Mouse (Mus musculus) layer of hippocampus, adult 8-10 months (tissue): ENCODE measurements around the gene Fam169b. TPM values are rescaled to one million over a fixed set of nuclear protein-coding genes. Genes with fewer than 3 reads are reported as not detected.
"Not testable (repeated sequence)": the region's sequence is repeated elsewhere in the genome, so short reads cannot be mapped to it uniquely, and the experiment has no call there.

ENCODE experiments used
- DNase-seq, 2 experiments: peaks; one replicate each; pipeline ENCODE4 v3.0.0; 2022; ENCODE audit warnings: low spot score in 2 of 2
- total RNA-seq, 4 experiments: library from RNA; stranded (reverse); gene quantifications; 2 replicates each; pipeline ENCODE4 v1.2.4; 2022

The Fam169b gene
- total RNA-seq, 4 experiments from 2014 or later = 0.36 to 1.3 (median 0.81) TPM

GRCm38 (mm10) chr7:68264028-68264453 lies 9.6 kb upstream of the Fam169b start, which contains the start of gene Pgpep1l:
Gene Pgpep1l (minus strand): TSS chr7:68264233.
- peak; percentile 12 to 17 for DNase-seq

DNA sequence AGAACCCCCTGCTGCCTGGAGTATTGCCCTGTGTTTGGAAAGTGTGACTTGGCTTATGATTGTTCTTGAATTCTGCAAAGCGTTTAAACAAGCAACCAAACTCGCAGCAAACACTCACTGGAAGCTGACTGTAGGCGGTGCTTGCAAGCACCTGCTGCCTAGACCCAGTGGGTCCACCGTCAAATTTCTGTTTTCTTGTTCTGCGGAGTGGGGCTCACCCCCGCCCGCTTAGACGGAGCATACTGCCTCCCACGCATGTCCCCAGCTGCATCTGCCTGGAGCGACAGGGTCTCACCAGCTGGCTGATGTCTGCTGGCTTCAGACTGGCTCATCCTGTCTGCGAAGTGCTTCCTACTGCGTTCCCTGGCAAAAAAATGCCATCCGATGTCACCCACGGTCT lies 9.1 kb upstream of the Fam169b start:
- peak; percentile 81 to 82 for DNase-seq

DNA sequence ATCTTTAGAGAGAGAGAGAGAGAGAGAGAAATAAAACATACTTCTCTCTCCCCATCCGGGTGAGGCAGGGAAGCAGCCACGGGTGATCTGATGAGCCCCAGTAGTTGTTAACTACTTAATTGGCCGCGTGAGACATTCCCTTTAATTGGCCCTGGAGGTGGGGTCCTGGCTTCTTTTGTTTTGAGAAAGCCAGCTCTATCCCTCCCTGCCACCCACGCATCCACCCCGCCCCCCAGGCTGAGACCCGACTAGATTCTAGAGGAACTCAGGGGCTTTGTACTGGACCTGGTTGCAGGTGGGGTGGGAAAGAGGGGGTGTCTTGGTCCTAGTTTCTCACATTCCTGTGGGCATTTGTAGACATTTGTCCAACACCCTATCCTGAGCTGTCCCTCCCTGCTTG lies 8.2 kb upstream of the Fam169b start:
- DNase-seq = no peak

DNA sequence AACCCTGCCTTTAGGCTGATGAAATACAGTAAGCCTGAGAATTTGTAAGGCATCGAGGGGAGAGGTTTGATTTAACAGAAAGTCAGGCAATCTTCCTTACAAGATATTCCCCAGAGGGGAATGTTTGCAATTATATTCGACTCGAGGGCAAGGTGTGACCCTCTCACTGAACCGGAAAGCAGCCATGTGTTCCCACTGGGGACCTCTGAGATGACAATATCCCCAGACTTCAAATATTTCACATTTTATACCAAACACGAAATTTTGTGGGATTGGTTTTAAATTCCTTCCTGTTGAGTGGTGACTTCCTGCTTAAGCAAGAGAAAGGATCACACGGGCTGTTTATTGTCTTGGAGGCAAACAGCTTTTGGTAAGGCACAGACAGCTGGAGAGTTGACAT lies 6.9 kb upstream of the Fam169b start:
- DNase-seq = no peak

DNA sequence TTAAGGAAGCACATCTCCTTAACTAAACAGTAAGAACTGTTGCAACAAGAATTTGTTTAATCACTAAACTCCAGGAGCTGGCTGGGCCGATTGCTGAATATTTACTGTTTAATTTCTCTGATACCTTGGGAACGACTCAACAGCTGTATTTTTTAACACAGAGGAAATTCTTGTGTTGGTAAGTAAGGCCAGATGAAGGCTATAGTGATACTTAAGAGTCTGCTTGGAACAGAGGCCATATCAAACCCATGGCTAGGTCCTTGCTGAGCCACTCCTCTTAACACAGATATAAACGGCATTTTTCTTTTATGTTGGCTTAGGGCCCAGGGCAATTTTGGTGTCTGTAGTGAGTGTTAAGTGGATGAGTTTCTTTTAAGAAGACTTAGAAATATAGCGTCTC lies 3.1 kb upstream of the Fam169b start:
- DNase-seq = no peak

DNA sequence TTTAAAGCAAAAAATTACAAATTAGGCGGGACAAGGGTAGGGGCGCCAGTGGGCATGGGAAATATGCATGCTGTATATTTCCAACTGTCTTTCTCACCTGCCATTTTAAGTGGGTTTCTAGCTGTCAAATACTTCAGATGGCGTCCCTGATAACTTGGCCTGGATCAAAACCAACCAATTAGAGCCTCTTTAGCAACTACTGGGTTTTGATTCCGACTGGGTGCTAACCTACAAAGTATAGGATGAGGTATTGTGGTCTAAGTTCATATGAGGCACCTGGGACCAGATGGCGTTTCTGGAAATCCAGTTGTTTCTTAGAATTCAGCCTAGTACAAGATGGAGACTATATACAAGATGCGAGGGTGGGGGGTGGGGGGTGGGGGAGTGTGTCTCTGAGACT lies 1.8 kb upstream of the Fam169b start:
- DNase-seq = no peak

DNA sequence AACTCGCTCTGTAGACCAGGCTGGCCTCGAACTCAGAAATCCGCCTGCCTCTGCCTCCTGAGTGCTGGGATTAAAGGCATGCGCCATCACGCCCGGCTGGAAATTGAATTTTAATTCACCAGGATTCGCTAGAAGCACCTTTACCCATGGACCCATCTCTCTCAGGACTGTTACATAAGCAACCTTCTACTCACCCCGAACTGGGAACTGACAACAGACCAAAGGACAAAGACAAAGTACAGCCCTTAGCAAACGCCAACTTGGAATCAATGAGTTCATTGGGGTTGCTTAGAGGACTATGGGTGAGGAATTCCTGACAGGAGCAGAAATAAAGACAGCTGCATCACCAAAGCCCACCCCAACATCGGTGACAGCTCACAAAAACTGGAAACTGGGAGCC lies 1.0 kb upstream of the Fam169b start:
- no peak for DNase-seq

GRCm38 (mm10) chr7:68274218-68274617 lies 579 bp downstream of the Fam169b start:
- DNase-seq = no peak

GRCm38 (mm10) chr7:68274951-68275350 lies 1.3 kb downstream of the Fam169b start:
- no peak for DNase-seq

DNA sequence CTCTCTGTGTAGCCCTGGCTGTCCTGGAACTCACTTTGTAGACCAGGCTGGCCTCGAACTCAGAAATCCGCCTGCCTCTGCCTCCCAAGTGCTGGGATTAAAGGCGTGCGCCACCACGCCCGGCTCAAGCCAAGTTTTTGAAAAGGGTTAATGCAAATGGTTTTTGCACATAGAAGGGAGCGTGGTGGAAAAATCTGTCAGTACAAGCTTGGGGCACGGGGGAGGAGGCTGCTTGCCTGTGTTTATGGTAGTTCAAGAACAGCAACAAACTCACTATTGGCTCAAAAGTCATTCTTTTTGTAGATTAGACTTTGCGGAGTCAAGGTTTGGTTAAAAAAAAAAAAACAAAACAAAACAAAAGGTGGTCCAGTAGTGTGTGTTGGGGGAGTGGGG lies 1.8 kb downstream of the Fam169b start:
- DNase-seq = not testable (repeated sequence)

DNA sequence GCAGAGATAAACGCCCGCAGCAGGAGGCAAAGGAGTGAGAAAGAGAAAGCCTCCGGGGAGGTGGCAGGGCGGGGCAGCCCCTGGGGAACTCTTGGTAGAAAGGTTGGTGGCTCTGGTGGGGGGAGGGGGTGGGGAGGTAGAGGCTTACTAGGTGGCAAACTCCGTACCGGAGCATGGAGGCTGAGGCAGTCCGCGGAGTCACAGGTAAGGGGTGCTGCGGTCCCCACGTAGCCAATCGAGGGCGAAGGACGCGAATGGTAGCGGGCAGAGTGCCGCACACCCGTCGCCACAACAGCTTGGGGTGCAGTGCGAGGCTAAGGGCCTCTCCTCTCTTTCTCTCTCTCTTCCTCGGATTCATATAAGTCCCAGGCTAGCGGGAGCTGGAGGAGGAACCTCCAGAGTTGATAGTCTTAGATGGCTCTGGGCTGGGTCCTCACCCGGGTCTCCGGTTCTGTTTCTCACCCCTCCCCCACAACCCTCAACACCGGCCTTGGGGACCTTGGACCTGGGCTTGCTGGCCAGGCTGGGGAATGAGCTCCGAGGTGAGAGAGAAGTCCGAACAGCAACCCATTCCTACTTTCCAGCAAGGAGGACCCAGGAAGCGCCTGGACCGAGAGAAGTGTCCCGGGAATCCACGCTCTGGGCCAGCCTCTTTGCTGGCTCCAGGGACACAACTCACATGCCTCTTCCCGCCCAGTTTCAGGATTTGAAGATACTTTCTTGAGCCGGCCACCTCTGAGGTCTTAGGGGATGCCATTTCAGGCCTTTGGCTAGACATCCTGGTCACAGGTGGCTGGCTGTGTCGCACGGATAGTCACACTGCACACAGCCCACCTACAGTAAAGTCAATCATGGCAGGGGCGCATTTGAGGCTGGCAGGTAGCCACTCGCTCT lies 2.4 kb downstream of the Fam169b start:
- DNase-seq = no peak

DNA sequence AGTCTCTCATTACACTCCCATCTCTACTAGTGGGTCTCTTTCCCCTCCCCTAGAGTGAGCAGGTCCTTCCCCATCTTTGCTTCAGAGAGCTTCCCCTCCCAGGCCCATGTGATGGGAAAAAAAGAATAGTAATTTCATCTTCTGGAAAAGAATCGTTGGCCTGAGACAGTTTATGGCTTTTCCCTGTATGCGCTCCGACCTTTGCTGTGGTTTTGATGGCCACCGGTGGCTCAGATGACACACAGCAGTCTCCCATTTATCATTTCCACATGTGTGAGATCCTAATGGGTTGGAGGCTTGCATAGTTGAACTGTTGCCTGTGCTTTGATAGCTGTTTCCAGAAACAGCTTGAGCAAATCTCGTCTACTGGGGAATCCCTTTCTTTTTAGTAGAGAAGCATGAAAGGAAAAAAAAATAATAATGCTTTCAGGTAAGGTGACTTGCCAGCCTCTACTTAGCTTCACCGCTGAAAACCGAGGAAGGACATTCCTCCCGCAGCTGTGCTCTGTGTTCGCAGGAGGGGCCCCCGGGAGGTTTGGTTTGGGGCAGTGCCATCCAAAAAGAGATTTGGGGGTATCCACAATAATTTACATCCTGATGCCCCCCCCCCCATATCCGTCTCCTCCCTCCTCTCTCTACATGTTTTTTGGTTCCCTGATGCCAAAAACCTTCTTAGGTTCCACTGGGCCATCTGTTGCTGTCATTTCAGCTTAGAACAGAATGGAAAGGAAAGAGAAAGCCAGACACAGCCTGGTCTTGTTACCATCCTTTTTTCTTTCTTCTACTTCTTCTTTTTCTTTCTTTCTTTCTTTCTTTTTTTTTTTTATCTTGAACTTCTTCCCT lies 3.6 kb downstream of the Fam169b start:
- DNase-seq = no peak

DNA sequence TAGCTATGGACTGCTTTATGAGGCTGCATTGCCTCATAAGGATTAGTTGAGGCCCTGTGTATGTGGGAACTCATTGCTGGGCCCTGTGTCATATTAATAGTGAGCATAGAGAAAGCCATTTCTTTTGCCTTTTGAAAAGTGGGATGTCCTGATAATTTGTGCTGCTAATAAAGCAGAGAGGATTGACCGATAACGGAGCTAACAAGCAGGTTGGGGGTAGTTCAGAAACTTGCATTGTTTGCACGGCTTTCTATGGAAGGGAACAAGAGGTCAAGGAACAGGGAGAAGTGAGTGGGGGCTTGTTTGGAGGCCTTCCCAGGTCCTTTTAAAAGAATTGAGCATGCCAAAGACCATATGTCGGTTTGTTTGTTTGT lies 4.2 kb downstream of the Fam169b start:
- no peak for DNase-seq

DNA sequence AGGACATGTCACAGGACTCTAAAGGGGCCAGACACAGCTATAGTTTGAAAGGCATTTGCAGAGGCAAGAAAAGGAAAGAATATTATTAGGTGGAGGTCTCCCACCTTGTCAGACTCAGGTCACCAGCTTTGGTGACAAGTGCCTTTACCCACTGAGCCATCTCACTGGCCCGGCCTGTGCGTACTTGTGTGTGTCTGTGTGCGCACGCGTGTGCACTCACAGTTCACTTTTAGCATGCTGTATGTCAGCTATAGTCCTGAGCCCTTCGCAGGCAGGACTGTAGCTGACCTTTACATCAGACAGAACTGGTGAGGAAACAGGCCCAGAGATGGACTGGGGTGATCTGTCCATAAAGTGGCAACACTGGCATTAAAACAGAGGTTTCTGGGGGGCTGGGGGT lies 4.7 kb downstream of the Fam169b start:
- DNase-seq = no peak

DNA sequence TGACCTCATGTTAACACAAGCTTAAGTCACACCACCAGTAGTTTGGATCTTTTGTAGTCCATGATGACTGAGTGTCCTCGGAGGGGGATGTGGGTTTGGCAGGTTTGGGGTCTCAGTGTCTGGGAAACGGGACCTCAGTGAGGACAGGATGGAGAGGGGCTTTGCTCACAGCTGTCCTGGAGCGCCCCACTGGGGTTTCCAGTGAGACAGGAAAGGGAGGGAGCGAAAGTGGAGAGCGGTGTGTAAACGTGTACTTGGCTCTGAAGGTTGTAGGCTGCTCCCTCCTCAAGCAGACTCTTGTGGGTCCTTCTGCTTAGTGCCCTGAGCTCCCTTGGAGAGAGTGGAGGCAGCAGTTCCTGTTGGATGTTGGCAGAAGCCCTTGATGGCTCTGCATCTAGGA lies 5.3 kb downstream of the Fam169b start:
- DNase-seq = no peak

DNA sequence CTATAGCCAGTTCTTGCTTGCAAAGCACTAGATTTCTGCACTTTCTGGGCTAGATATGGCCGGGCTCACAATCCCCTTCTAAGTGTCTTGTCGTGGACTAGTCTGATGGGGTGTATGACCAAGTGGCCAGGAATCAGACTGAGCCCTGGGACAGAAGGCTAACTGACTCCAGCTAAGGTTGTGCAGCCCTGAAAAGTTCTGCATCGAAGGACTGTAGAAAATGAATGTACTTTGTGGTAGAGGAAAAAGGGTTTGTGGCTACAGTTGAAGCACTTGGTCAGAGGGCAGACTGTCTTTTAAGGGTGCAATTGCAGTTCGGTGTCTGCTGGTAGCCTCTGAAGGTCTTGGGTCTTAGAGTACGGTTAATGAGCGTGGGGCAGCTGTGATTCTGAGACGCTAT lies 5.8 kb downstream of the Fam169b start:
- DNase-seq = no peak

- no peak for DNase-seq
Measured at GRCm38 (mm10) chr7:68280352-68280869, 6.8 kb downstream of the Fam169b start.

- no peak for DNase-seq
Measured at GRCm38 (mm10) chr7:68281341-68281740, 7.7 kb downstream of the Fam169b start.

DNA sequence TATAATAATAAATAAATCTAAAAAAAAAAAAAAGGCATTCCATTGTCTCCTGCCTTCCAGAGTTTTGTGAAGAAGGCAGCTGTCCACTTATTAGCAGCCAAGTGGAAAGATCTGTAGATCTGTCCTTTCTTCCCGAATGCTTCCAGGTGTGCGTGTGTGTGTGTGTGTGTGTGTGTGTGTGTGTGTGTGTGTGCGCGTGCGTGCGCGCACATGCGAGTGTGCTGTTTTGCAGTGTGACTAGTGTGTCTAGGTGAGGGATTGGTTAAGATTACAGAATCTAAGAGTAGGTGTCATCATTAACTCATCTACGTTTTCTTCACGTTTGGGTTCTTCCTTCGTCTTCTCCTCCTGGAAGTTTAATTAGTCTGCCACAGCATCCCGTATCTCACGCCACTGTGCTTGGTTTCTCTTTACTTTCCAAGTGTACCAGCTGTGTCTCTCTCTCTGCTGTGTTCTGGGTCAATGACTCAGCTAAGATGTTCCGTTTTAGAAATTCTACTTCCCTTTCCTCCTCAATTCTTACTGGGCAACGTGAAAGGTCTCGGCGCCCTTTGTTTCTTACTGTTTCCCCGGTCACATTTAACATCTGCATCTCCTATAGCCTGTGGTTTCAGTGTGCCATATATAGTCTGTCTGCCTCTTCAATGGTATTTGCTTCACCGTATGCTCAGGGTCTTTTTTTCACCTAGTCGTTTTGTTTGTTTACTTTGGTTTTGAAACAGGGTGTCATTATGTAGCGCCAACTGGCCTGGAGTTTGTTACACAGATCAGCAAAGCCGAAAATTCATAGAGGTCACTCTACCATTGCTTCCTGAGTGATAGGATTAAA lies 8.9 kb downstream of the Fam169b start:
- no peak for DNase-seq

DNA sequence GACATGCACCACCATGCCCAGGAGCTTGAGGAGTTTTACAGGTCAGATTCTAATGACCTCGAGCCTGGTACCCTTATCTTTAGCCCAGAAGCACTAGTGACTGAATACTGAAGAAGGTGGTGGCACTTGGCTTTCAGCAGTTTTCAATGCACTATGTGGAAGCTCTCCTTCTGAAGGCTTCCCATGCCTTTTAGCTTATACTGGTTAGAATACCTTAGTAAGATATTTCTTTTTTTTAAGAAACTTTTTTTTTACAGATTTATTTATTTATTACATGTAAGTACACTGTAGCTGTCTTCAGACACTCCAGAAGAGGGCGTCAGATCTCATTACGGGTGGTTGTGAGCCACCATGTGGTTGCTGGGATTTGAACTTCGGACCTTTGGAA lies 9.5 kb downstream of the Fam169b start:
- DNase-seq = not testable (repeated sequence)

DNA sequence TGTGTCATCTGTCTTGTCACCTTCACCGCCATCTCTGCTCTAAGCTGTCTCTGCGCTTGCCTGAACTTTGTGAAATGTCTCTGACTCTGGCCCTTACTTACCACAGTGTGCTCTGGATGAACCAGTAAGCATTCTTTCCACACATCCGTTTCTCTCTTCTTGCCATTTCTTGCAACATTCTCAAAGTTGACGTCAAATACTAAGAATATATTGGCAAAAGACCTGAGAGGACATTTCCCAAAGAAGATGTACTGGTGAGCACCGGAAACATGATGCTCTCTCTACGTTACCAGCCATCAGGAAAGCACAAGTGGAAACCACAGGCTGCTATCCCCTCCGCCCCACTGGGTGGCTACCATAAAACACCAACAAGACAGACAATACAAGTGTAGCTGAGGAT lies 10.1 kb downstream of the Fam169b start:
- DNase-seq = no peak
